Mouse (Mus musculus) liver (tissue): ENCODE measurements around the gene Hcn2.
A peak's percentile ranks its signal among the peaks of the same experiment; 100 is the strongest.

Experiments
- DNase-seq: peaks from one replicate; pipeline ENCODE4 v3.0.0-alpha.2; 2020; ENCODE audit warnings: mixed read lengths

Gene Hcn2

GRCm38 (mm10) chr10:79778006-79778405, 61.6 kb downstream of the Hcn2 start:
- DNase-seq: no peak

- no peak for DNase-seq
Measured at GRCm38 (mm10) chr10:79779193-79779592, 62.8 kb downstream of the Hcn2 start.

DNA sequence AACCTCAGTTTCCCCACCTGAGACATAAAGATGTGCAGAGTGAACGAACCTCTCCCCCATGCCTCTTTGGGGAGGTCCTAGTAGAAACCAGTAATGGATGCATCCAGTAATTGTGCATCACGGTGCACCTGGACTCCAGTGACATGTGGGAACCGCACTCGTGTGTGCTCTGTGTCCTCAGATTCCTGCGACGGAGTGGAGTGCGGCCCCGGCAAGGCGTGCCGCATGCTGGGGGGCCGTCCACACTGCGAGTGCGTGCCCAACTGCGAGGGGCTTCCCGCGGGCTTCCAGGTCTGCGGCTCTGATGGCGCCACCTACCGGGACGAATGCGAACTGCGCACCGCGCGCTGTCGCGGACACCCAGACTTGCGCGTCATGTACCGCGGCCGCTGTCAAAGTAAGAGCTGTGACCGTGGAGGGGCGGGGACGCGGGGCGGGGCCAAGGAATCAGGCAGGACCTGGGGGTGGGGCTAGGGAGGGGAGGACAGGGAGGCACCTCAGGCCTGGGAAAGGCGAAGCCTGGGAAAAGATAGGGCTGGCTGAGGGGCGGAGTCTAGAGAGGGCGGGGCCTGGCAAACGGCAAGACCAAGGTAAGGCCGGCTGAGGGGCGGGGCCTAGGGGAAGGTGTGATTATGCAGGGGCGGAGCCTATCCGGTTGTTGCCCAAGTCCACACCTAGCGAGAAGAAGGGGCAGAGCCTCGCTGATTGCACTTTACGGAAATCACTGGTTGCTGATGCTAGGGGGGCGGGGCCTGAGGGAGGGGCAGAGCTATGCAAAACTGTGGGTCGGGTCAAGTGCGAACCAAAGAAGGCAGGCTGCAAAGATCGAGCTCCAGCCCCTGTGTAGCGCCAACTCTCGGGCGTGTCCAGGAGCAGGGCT, 63.6 kb downstream of the Hcn2 start:
- DNase-seq: peak; percentile 98

DNA sequence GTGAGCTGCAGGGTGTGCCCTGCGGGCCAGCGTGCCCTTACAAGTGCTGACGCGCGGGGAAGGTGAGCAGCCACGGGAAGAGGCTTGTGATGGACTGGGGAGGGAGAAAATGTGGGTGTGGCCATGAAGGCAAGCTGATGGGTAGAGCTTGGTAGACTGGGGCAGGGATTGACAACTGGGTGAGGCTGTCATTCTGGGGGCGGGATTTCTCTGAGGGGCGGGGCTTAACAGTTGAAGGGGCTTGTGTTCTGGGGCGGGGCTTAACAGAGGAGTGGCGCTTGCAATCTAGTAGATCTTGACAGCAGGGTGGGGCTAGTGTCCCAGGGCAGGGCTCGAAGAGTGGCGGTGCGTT, 64.2 kb downstream of the Hcn2 start:
- DNase-seq: peak; percentile 86

DNA sequence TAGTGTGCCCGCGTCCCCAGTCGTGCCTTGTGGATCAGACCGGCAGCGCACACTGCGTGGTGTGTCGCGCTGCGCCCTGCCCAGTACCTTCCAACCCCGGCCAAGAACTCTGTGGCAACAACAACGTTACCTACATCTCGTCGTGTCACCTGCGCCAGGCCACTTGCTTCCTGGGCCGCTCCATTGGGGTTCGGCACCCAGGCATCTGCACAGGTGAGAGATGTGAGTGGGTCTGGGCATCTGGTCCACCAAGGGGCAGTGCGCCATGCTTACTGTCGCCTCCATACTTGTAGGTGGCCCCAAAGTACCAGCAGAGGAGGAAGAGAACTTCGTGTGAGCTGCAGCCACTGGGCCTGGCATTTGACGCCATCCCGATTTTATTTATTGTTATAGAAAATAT, 64.7 kb downstream of the Hcn2 start:
- no peak for DNase-seq

- no peak for DNase-seq
Measured at GRCm38 (mm10) chr10:79781956-79782355, 65.5 kb downstream of the Hcn2 start.

GRCm38 (mm10) chr10:79783050-79783449, 66.6 kb downstream of the Hcn2 start:
- no peak for DNase-seq

DNA sequence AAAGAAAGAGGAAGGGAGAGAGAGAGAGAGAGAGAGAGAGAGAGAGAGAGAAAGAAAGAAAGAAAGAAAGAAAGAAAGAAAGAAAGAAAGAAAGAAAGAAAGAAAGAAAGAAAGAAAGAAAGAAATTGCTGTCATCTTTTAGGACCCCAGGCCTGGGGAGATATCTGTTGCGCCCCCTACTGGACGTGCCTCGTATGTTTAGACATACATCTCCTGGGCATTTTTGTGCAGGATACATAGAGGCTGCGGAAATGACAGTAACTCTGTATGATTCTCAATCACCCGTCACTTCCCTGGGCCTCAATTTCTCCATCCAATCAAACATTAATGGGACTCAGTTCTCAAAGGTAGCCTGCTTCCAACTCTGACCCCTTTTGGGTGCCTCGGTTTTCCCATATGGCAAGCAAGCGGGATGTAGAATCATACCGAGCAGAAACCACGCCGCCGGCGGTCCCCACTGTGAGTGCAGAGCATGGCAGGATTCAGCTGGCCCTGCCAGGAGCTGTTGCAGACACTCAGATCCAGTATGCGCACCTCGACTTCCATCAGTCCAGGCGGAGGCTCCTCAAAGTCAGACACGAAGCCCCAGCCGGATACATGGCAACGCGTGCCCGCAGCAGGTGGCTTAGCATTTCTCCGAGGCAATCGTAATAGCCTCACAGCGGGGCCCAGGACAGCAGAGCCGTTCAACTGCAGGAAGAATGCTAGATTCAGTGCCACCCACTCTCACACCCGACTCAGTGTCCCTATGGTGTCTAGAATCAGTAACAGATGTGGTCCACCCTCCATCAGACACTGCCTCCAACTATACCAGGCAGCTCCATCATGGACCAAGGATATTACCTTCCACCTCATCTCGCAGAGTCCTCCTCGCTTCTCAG, 67.7 kb downstream of the Hcn2 start:
- peak; percentile 67 for DNase-seq
